Mouse (Mus musculus): Measurements from ENCODE around the gene Cwc27. TPM values are rescaled to one million over a fixed set of nuclear protein-coding genes. Genes with fewer than 3 reads are reported as not detected.
A peak's percentile ranks its signal among the peaks of the same experiment; 100 is the strongest.

Gene Cwc27
- polyA plus RNA-seq (2012; rRNA removed) = 5.3 and 5.5 TPM in 2 replicates

- DNase-seq (ENCODE audit: low read depth) = peak; percentile 57
Observed at GRCm38 (mm10) chr13:104816635-104817571, at the start of gene Cwc27. Cwc27 (minus strand) TSS chr13:104817142.

- DNase-seq (ENCODE audit: low read depth) = no peak
Observed at GRCm38 (mm10) chr13:104866726-104867125, 49.8 kb upstream of the Cwc27 start.

- DNase-seq (ENCODE audit: low read depth) = no peak
Observed at GRCm38 (mm10) chr13:104863127-104863979, 46.4 kb upstream of the Cwc27 start, which contains the start of gene Shisal2b. Shisal2b (minus strand) TSS chr13:104863893.

DNA sequence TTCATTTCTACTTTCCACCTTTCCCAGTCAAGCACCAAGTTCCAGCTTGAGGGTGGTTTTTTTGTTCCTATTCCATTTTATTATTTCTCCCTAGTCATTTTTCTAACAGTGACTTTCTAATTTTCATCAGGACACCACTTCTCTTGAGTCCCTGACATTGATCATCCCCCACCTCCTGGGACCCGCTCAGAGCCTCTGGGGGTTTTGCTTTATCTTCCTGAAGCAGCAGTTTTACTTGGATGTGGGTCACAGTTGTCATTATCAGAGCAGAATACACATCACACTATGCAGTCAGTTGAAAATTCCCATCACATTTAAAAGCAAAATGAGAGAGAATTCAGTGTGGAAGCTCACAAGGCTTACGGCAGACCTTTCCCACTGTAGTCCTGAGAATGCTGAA, 36.7 kb upstream of the Cwc27 start:
- DNase-seq (ENCODE audit: low read depth) = no peak

DNA sequence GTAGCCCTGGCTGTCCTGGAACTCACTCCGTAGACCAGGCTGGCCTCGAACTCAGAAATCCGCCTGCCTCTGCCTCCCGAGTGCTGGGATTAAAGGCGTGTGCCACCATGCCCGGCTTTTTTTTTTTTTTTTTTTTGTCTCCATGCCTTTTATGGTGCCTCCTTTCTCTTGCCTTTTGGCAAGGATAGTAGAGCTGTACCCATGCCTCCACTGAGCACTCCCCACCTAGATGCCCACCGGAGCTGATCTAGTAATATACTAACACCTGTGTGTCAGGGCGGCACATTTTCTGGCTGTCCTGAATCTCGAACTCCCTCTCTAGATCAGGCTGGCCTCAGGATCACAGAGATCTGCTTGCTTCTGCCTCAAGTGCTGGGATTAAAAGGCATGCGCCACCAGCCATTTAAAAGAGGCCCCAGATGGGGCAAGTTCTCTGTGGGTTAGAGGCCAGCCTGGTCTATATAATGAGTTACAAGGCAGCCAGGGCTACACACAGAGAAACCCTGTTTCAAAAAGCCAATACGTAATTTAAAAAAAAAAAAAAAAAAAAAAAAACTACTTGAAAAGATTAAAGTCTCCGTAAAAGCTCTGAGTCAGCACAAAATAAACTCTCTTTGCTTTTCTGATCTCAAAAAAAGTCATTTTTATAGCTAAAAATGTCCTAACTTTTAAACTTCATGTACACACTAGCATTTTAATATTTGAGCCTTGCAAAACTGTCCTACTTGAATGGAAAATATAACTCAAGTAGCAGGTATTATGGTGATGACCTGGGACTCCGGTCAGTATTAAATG, 26.6 kb upstream of the Cwc27 start:
- no peak for DNase-seq (ENCODE audit: low read depth)

DNA sequence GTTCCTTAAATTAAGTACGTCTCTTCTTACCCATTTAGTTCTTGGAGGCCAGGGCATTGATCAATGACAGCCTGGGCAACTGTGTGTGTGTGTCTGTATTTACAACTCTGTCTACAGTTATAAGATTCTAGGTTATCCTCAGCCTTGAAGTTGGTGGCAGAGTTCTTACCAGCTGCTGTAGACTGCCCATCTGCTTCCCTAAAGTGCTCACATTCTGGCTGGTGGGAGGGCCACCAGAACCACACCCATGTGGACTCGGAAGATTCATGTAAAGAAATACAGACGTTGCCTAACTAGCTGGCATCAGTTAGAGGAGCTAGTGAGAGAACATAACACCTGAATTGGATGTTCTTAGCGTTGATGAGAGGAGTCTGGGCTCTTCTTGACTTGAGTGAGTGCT, 25.0 kb upstream of the Cwc27 start:
- no peak for DNase-seq (ENCODE audit: low read depth)

GRCm38 (mm10) chr13:104837628-104838027, 20.7 kb upstream of the Cwc27 start:
- no peak for DNase-seq (ENCODE audit: low read depth)

- DNase-seq (ENCODE audit: low read depth) = no peak
Observed at GRCm38 (mm10) chr13:104832811-104833210, 15.9 kb upstream of the Cwc27 start.

- no peak for DNase-seq (ENCODE audit: low read depth)
Observed at GRCm38 (mm10) chr13:104825470-104825869, 8.5 kb upstream of the Cwc27 start.

DNA sequence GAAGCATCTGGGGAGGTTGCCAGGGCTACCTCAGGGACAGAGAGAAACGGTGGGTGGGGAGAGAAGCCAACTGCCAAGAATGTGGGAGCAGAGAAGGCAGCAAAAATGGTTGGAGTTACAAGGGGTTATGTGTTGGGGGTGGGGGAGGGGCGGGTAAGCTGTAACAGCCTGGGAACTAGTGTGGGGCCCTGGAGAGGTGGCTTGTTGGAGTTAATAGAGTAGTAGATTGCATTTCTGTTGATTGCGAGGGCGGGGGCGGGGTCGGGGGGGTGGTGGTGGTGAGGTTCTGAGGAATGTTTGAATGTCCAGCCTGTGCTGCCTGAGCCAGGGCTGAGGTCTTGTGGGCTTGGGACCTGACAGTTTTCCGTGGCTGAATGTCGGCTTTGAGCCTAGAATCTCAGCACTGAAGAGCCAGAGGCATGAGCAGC, 5.5 kb upstream of the Cwc27 start:
- no peak for DNase-seq (ENCODE audit: low read depth)

DNA sequence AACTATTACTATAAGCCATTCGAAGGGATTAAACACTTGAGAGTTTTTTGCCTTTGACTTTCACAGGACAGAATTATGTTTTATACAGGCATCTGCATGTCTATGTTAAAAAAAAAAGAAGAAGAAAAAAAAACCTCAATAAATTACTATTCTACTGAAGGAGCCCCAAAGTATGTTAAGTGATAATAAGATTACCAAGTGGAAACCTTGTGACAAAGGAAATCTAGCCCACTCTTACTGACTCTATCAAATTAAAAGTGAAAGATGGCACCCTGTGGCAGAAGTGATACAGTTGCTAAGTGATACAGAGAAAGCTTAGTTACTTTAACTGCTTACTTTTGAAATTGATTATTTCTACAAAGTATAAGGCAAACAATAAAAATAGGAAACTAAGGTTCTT, 5.0 kb upstream of the Cwc27 start:
- no peak for DNase-seq (ENCODE audit: low read depth)

DNA sequence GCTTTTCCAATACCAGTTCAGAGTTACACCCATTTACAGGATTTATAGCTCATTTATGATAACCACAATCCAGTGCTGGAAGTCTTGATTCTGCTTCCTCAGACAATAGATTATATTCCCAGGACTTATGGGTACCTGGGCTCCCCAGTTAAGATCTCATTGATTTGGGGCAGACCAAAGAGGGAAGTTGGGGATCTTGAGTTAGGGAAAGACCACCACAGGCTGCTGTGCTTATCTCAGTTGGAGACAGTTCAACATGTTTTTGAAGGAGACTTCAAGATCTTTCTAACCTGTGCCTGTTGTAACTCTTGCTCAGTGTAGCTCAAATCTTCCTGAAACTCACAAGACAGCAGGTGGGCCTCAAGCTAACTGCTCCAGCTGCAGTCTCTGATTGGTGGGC, 4.2 kb upstream of the Cwc27 start:
- DNase-seq (ENCODE audit: low read depth) = no peak

- DNase-seq (ENCODE audit: low read depth) = no peak
Observed at GRCm38 (mm10) chr13:104817696-104818095, 754 bp upstream of the Cwc27 start.

- DNase-seq (ENCODE audit: low read depth) = no peak
Observed at GRCm38 (mm10) chr13:104816270-104816634, 690 bp downstream of the Cwc27 start.

DNA sequence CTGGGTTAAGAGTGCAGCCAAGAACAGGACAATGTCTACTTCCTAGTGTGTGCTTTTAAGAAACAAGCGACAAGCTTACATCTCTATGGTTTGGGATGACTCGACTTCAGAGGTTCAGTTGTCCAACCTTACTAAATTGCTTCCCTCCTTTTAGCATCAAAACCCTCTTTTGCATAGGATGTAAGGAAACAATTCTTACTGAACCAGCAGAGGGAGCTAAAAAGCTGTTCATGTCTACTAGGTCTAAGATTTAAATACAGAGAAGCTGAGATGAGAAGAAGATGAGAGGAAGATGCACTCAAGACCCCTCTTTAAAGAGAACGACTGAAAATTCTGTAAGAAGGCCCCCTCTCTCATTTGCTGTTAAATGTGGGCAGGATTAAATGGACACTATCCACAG, 11.3 kb downstream of the Cwc27 start:
- no peak for DNase-seq (ENCODE audit: low read depth)

DNA sequence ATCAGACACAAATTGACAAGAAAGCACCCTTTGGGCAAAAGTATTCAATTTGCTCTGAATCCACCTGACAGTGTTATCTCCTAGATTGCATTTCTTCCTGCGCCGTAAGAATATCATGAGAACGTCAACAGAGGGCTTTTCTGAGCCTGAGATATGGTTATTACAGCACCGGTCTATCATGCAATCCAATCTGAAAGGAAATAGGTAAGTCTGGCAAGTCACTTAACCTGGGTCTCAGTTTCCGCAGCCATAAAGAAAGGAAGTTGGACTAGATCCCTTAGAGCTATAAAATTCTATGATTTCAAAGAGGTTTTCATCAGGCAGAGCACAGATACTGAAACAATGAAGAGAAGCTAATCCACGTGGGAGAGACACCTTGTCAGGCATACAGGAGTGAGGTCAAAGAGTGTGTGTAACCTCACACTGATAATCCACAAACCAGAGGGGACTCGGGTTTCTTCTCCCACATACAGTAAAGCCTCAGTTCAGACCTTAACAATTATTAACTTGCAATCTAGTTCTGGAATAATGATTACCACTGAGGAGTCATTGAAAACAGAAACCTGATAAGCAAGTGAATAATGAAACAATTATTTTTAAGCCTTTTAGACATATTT, 17.3 kb downstream of the Cwc27 start:
- no peak for DNase-seq (ENCODE audit: low read depth)

DNA sequence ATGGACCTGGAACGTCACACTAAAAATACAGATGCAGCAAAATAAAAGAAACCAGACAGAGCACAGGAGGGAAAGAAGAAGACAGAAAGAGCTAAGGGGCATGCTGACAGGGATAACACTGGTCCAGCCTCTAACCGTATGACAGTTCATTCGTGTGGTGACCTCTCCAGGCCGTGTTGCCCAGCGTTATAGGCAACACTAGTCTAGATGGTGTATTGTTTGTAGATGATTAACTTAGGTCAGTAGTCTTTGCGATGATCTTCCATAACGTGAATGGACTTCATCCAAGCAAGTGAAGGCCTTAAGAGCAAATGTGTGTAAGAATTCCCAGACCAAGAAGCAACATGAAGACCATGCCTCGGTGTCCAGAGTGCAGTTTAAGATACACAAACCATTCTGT, 17.9 kb downstream of the Cwc27 start:
- no peak for DNase-seq (ENCODE audit: low read depth)

DNA sequence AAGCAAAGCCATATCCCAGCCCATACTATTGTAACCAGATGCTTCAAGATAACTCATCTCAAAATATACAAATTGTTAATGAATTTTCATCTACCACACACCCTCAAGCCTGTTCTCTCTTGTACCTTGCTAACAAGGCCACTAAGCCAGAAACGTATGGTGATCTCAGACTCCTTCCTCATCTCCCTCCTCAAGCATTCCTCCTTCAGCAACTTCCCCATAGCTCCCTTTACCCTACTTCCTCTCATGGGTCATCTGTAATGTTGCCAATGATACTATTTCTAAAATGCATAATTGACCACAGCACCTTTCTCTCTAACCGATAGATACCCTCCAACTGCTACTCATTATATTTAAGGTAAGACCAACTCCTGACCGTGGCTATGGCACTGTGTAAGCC, 22.5 kb downstream of the Cwc27 start:
- DNase-seq (ENCODE audit: low read depth) = no peak

DNA sequence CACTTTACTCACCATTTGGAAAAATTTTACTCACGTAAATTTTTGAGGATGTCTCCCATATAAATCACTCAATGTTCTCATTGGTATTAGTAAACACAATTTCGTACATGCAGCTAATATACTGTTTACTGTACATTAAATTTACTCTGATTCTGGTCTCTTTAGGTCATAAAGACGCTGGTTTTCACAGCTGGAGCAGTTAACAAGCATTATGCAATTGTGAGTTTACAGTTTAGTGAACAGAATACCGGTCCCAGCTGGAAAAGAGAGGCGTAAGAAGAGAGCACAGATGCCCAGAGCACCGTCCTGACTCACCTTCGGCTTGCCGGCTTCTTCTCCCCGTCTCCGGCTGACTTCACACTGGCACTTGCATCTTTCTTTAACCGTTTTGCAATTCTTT, 24.8 kb downstream of the Cwc27 start, which contains the start of gene Srek1ip1:
Srek1ip1 (plus strand) TSS at position 301 of the 400 bp plus-strand sequence.
- DNase-seq (ENCODE audit: low read depth) = no peak

- no peak for DNase-seq (ENCODE audit: low read depth)
Observed at GRCm38 (mm10) chr13:104789663-104790062, 27.3 kb downstream of the Cwc27 start.

DNA sequence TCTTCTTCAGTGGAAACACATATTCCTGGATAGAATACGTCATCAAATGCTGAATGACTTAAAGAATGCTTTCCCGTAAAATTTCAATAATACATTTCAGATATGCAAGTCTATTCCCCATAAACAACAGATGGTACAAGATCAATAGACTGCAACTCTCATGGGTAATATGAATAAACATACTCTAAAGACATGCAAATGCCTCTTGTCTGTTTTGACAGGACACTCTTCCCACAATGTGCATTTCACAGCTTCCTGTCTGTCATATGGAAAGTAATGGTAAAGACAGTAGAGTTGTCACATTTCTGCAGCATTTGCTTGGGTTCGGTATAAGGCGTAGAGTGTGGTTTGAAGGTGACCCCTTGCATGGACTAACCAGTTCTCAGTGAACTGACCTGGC, 29.7 kb downstream of the Cwc27 start:
- DNase-seq (ENCODE audit: low read depth) = no peak
